Mouse (Mus musculus): ENCODE measurements around the gene Calm3. TPM values are rescaled to one million over a fixed set of nuclear protein-coding genes. Genes with fewer than 3 reads are reported as not detected.

Calm3 gene
- total RNA-seq, 2 experiments from 2014 or later: 196 to 203 TPM

DNA sequence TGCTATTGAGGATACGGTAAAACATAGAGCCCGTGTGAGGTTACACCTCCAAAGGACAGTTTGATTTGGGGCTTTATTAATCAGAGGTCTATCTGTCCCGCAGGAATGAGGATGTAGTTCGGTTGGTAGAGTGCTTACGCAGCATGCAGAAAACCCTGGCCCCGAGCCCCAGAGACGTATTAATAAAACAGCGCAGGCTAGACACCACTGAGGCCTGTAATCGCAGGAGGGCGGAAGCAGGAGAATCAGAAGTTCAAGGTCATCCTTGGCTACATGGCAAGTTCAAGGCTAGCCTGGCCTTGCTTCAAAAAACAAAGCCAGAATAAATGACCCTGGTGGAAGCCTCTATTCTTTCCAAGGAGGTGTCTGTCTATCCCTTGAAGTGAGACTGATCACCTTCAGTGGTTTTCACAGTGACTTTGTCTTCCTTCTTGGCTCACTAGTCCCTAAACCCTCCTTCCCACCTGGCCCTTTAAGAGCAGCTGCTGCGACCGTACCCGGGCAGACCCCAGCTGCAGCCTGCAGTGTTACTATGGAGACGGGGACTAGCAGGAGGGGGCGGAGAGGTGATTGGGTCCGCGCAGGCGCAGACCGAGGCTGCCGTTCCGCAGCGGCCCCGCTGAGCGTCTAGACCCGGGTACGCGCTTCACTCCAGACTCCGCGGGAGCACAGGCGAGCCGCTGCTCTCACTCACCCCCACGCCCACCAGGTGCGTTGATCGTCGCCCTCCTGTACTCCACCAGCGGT is 20.3 kb upstream of the Calm3 start, which contains the start of gene Pnmal2:
Pnmal2 (plus strand) TSS at position 622 of the 747 bp plus-strand sequence.
- peak; percentile 61 for DNase-seq (ENCODE audit: low spot score)
- intact Hi-C loops (cut with DNase I): no loop called here

GRCm38 (mm10) chr7:16942861-16943260 is 18.9 kb upstream of the Calm3 start:
- DNase-seq (ENCODE audit: low spot score): no peak
- intact Hi-C loops (cut with DNase I): no loop called here

DNA sequence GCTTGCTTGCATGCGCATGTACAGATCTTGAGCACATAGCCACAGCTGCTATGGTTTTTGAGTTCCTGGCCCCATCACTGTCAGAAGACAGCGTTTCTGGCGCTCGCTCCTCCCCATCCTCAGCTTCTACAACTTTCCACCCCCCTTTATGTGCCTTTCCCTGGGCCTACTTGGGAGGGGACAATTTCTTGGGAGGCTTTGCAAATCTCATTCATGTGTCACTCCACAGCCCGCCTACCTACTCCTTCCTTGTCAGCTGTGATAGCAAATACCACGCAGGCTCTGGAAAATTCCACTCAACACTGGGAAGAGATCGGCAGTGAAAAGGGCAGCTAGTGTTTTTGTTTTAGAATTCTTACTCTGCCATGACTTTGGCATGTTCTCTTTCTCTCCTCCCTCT is 16.4 kb upstream of the Calm3 start:
- no peak for DNase-seq (ENCODE audit: low spot score)
- intact Hi-C loops (cut with DNase I): no loop called here

DNA sequence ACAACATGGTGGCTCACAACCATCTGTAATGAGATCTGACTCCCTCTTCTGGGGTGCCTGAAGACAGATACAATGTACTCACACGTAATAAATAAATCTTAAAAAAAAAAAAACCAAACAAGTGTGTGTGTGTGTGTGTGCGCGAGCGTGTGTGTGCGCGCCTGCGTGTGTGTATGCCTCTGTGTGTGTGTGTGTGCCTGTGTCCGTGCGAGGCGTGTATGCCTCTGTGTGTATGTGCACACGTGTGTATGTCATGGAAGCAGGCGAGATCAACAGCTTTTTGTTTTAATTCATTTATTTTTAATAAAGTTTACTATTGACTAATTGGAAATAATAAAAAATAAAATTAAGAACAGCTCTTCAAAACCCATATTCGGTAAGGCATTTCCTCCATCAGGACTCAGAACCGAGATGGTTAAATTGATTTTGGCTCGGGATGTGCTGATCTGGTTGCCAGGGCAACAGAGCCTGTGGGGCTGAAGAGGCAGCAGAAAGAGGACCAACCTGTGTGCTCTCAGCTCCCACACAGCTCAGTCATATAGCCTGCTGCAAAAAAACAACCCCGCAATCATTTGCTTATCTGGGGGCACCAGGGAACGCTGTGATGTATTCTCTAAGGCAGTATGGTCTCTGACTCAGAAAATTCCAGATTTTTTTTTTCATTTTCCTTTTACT is 14.3 kb upstream of the Calm3 start:
- intact Hi-C loops (cut with DNase I): no loop called here
- DNase-seq (ENCODE audit: low spot score): no peak

DNA sequence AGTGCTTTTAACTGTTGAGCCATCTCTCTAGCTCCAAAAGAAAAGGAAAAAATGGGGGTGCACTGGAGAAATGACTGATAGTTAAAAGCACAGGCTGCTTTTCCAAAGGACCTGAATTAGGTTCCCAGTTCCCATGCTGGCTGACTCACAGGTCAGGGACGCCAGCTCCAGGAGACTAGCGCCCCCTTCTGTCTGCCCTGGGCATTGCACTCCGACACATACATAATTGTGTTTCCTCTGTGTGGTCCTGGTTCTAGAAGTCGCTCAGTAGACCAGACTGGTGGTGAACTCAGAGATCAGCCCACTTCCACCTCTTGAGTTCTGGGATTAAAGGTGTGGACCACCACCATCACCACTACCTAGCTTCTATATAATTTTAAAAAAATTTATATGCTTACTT is 13.4 kb upstream of the Calm3 start:
- DNase-seq (ENCODE audit: low spot score): no peak
- intact Hi-C loops (cut with DNase I): no loop called here

- intact Hi-C loops (cut with DNase I): loop anchor here (1.0 to 2.0 kb wide), 3 partner anchors 17 to 134 kb away; no protein-coding TSS in a partner anchor
- no peak for DNase-seq (ENCODE audit: low spot score)
These were observed 9.0 kb upstream of the Calm3 start for GRCm38 (mm10) chr7:16932704-16933577.

DNA sequence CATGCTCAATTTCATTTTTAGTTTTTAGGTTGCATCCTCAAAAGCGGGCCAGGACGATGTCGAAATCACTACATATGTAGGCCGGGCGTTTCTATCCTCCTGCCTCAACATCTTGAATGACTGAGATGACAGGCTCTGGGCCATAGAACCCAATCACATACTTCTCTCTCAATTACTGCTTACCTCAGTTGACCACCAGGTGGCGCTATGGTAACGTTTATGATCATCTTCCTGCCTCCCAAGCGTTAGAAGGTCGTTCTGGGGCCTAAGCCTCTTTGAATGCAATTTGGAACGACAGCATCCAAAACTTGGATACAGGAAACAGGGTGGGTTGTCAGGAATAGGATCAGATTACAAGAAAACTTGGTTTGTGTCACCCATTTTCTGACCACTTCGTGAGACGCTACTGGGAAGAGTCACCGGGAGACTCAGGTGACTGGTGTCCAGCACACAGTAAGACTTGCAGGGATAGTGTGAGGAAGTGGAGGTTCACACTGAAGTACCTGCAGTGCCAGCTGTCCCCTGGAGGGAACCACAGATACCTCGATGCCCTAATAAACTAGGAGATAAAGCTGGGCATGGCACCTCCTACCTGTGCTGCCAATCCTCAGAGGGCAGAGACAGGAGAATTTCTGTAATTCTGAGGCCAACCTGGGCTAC is 8.2 kb upstream of the Calm3 start:
- no peak for DNase-seq (ENCODE audit: low spot score)
- intact Hi-C loops (cut with DNase I): loop anchor here (1.0 to 2.0 kb wide), 3 partner anchors 18 to 135 kb away; no protein-coding TSS in a partner anchor

- no peak for DNase-seq (ENCODE audit: low spot score)
- intact Hi-C loops (cut with DNase I): no loop called here
These were observed 6.9 kb upstream of the Calm3 start for GRCm38 (mm10) chr7:16930850-16931249.

DNA sequence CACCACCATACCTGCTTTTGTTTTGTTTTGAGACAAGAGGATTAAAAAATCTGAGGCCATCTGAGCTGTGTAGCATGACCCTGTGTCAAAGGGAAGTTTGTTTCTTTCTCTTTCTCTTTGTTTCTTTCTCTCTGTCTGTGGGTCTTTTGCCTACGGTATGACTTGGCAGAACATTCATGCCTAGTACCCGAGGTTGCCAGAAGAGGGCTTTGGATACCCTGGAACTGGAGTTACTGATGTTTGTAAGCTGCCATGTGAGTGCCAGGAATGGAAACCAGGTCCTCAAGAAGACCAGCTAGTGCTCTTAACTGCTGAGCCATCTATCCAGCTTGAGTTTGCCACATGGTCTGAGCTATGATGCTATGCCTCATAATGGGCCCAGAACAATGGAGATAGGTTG is 4.4 kb upstream of the Calm3 start:
- intact Hi-C loops (cut with DNase I): no loop called here
- no peak for DNase-seq (ENCODE audit: low spot score)

DNA sequence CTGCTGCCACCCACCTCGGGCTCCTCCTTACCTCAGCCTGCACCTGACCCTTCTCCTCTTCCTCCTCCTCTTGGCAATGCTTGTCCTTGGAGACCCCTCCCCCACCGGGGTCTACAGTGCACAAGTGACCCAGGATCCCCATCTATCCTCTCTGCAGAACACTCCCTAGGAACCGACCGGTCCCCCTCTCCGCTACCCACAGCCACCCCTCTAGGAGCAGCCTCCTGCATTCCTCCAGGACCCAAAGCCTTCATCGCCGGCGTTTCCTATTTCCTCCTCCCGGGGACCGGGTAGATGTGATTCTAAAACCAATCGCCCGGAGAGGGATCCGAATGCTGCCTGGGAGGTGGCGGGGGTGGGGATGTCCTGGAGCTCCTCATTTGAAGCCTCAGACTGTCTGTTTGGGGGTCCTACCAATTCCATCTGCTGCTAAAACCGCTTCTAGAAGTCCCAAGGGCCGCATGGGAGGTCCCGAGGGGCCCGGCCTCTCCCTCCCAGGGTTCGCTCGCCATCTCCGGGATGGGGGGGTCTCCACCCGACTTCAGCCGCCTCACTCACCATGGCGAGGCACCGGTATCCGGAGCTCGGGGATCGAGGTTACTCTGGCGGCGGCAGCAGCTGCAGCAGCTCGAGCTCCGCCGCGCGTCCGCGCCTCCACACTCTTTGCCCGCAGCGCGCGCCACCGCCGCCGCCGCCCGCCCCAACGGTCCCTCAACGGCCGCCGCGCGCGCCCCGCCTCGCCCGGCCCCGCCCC is 454 bp downstream of the Calm3 start:
- no peak for DNase-seq (ENCODE audit: low spot score)
- intact Hi-C loops (cut with DNase I): loop anchor here (2.0 to 5.0 kb wide), 3 partner anchors 107 to 181 kb away; partner anchors contain the start of gene Fkrp

- DNase-seq (ENCODE audit: low spot score): no peak
- intact Hi-C loops (cut with DNase I): loop anchor here (2.0 to 5.0 kb wide), 2 partner anchors 106 to 180 kb away; partner anchors contain the start of gene Fkrp
These were observed 1.4 kb downstream of the Calm3 start for GRCm38 (mm10) chr7:16922360-16922973.

GRCm38 (mm10) chr7:16921881-16922335 is 2.0 kb downstream of the Calm3 start:
- no peak for DNase-seq (ENCODE audit: low spot score)
- intact Hi-C loops (cut with DNase I): loop anchor here (2.0 to 5.0 kb wide), 2 partner anchors 105 to 180 kb away; partner anchors contain the start of gene Fkrp

DNA sequence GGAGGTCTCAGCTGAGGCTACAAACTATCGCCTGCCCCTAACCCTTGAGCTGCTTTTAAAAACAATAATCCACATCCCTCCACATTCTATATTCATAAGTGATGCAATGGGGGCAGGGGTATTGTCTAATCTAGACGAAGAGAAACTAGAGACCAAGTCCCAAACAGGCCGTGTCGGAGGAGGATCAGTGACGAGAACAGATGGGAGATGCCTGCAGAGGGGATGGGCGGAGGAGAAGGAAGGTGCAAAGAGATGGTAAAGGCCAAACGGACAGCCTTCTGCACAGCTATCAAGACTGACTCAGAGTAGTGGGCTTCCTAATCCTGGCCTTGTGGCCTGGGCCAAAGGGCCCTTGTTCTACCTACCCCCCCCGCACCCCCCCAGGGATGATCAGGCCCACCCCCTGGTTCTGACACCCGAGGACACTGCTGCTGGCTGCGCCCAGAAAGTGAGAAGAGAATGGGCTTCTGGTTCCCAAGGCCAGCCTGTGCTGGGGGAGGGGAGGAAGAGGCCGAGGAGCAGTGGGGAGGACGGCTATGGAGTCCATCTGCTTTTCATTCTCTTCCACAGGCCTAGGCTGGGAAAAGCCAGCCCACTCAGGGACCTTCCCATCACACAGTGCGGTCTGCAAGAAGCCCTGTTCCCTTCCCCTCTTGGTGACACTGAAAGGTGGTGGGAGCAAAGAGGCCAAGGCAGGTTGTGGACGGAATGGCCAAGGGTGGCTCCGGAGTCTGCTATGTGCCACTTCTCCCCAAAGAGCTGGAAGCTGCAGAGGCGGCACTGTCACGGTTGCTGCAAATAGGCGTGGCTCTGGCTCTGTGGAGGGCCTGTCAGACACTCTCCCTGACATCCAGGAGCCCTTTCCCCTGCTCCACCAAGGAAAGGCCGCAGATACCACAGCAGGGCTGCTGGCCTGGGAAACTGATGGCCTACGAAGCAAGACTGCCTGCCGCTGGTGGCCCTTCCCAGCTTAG is 2.8 kb downstream of the Calm3 start:
- no peak for DNase-seq (ENCODE audit: low spot score)
- intact Hi-C loops (cut with DNase I): loop anchor here (5.0 kb wide), 1 partner anchor 179 kb away; no protein-coding TSS in a partner anchor

DNA sequence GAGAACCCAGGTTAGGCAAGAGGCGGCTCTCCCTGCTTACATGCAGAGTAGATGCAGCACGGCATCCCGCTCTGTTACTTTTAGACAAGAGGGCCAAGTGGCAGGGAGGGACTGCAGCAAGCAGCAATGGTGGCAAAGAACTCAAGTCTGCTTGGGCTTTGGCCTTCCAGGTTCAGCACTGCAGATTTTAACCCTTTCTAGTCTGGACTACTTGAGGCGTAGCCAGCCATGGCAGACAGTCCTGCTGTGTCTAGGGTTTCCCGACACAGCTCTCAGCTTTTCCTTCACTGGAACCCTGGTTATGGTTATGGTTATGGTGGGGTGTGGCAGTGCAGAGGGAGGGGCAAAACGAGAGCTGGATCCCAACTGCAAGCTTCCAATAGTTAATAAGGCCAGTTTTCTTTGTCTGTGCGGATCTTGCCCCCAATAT is 3.7 kb downstream of the Calm3 start:
- DNase-seq (ENCODE audit: low spot score): no peak

GRCm38 (mm10) chr7:16919395-16920149 is 4.3 kb downstream of the Calm3 start:
- intact Hi-C loops (cut with DNase I): loop anchor here (5.0 kb wide), 1 partner anchor 177 kb away; no protein-coding TSS in a partner anchor
- no peak for DNase-seq (ENCODE audit: low spot score)

More for the DNA sequence above, 3.7 kb downstream of the Calm3 start:
- intact Hi-C loops (cut with DNase I): loop anchor here (5.0 kb wide), 1 partner anchor 178 kb away; no protein-coding TSS in a partner anchor

DNA sequence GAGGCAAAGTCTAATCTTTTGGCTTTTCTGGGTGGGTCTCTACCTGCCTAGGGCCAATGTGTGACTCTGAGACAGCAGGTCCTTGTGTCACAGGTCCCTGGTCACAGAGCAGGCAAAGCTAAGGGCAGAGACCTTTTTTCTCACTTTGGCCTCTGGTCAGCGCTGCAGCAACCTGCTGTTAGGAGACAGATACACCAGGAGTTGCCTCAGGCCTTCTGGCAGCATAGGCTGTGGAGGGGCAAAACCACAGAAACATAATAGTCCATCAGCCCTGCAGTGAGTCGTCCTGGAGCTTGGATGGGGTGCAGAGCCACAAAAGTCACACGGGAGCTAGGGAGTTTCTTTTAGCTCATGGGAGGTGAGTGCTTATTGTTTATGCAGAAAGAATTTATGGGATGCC is 5.2 kb downstream of the Calm3 start:
- intact Hi-C loops (cut with DNase I): no loop called here
- DNase-seq (ENCODE audit: low spot score): no peak
